Mouse (Mus musculus) liver, postnatal 0 days (tissue): ENCODE results near the gene Atp2c2.

Experiments used
- CTCF ChIP-seq: sonication (generic); IDR thresholded peaks from 2 replicates; pipeline ENCODE4 v1.5.1; 2016; ENCODE audit warnings: antibody characterized with exemption, low read depth
- EP300 ChIP-seq: IDR thresholded peaks from 2 replicates; pipeline ENCODE4 v1.6.1; 2016; ENCODE audit warnings: antibody characterized with exemption, low read depth, mild to moderate bottlenecking

DNA sequence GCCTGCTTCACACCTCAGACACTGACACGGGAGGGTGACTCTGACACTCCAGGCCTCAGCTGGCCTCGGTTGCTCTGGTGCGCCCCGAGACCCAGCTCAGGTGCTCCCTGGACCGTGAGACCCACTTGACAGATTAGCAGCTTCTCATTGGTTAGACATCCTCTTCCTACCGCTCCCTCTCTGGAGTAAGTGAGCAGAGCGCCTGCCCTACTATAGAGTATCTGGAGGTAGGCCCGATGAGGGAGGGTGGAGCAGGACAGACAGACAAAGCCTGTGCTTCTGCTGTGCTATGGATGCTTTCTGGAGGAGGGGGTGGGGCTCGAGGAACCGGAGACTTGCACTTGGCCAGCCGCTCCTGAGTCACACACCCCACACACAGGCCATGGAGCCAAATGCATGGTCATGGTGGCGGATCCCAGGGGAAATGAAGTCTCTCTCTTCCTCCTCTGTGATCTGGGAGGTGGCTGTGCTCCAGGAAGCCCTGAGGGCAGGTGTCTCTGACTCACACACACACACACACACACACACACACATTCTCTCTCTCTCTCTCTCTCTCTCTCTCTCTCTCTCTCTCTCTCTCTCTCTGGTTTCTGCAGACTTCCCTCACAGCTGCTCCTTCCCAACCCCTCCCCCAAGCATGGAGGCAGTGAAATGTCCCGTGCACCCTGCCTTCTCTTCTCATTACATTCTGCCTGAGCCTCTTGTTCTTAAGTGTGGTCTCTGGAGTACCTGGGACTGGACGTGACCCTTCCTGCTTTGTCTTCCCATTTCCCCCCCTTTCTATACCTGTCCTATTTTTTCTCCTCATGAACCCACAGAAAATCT is 9.3 kb downstream of the Atp2c2 start:
- no peak for TF ChIP-seq EP300
- TF ChIP-seq CTCF, result no peak
